Mouse (Mus musculus) NIH3T3 (cell line): ENCODE measurements at regions not wholly inside any gene's neighbourhood (a gene's known extent, or its start where the extent isn't known, plus 50 kb on each side); places are given as distances from the start of the nearest gene placed in this dataset.
A peak's percentile ranks its signal among the peaks of the same experiment; 100 is the strongest.
"Not testable (repeated sequence)": the region's sequence is repeated elsewhere in the genome, so short reads cannot be mapped to it uniquely, and the experiment has no call there.

Experiments used
- DNase-seq: peaks from one replicate; pipeline ENCODE4 v3.0.0-alpha.2; 2012; ENCODE audit warnings: low read depth

DNA sequence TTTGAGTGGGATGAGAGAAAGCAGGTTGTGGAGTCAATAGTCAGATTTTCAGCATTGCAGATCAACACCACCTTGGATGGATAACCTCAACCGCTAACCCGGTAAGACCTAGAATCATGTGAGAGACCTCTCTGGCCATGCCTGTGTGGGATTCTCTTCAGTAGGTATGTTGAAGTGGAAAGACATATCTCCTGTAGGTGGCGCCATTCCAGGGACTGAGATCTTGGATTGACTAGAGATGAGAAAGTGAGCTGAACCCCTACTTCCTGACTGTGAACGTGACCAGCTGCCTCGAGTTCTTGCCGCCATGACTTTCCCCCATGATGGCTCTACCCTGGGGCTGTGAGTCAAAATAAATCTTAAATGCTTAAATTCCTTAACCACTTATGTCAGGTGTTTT lies 102.7 kb downstream of the Eva1a start:
- DNase-seq, result no peak

GRCm38 (mm10) chr6:82150051-82150450 lies 109.2 kb downstream of the Eva1a start:
- peak; percentile 7 for DNase-seq

DNA sequence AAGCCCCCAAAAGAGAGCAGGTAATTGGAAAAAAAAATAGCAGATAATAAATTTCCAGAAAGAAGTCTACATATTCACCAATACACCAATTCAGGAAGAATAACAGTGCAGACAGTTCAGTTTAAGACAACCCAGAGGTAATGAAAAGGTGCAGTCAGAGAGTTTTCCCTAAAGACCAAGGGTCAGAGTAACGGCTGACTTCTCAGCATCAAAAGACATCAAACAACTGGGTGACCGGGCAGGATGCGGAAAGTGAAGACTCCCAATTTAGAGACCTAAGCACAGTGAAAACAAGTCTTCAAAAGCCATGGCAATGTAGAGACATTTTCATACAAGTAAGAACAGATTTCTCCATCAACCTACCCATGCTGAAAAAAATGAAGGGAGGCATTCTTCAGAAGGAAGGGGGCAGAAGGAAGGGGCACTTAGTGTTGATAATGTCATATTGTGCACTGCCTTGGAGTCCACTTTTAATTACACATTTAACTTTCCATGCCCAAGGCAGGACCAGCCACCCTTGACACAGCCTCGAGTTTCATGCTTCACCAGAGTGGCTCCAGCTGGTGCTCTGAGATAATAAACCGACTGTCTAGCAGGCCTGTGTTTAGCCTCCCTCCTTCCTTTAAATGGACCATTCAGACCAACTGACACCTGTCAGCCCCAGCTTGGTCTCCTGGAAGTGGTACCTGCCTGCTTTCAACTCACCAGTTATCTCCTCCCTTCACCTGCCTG lies 129.7 kb downstream of the Eva1a start:
- DNase-seq, result no peak

DNA sequence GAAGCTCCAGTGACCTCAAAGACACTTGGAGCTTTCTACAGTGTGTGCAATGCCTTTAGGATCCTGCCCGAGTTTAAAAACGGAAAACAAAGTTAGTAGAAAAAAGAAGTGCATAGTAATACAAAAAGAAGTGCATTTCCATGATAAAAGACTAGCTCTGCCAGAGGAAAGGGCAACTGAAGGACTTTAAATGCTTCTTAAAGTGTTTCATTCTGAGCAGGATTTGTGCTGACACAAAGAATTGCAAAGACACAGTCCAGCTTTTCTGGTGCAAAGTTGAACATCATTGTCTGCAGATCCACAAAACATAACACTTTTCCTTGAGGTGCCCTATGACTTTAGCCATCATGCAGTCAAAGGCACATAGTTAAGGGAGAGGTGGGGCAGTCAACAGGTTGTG lies 134.1 kb downstream of the Eva1a start:
- DNase-seq, result no peak

DNA sequence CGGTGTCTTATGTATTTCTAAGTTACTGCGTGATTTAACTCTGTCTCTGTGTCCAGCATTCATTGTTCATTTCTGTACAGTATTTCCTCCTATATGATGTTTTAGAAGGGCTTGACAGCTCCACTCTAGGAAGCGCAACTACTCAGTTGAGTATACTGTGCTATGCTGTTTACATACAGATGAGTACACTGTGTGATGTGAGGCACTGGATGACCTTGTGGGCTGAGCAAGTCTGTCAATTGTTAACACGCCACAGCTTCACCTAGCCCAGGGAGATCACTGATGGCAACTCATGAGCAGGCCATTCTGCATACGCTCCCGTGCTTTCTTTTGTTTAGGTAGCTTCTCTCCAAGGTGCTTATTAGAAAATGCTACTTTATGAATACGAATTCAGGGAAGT lies 159.3 kb downstream of the Eva1a start:
- DNase-seq, result no peak

DNA sequence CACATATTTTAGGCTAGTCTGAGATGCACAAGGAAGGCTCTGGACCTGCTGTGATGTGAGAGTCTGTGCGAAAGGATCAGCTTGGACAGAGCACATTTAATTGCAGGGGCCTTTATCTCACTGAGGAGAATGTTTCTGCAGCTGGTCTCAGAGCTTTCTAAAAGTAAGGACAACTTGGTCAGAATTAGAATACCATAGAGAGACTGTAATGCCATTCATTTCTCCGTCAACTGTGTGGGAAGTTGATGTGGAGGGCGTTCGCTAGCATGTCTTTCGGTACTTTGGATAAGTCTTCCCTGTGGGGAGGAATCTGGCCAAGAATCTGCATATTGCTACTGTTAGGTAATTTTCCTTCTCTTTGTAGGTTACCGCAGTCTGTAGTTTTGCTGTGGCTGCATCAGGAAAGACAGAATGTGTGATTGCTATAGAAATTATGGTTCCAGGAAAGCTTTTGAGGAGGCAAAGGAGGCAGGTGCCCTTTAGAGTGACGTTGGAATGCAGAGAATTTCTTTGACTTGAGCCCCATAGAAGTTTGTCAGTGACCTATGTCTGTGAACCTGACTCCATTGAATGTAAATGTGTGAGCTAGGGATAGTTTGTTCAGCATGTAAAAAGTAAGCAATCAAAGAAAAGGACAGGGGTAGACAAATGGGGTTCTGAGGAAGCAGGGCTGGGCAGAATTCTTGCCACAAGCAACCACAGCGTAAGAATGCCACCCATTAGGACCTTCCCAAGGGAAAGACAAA lies 164.2 kb downstream of the Eva1a start:
- DNase-seq, result no peak

DNA sequence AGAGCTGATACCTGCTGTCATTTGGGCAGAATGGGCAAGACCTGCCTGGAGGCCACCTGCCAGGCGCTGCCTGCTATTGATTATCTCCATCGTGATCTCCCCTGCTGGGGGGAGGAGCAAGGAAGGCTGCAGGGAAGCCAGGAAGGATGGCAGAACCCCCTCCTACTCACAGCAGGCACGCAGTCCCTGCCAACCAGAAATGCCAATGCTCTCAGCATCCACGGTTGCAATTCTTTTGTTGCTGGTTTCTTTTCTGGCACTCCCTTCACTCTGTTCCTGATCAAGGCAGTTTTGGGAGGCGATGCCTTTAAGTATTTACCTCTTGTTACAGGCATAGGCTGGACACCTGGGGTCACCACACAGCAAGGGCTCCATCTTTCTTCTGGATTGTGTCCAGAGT lies 164.3 kb upstream of the Tacr1 start:
- no peak for DNase-seq

DNA sequence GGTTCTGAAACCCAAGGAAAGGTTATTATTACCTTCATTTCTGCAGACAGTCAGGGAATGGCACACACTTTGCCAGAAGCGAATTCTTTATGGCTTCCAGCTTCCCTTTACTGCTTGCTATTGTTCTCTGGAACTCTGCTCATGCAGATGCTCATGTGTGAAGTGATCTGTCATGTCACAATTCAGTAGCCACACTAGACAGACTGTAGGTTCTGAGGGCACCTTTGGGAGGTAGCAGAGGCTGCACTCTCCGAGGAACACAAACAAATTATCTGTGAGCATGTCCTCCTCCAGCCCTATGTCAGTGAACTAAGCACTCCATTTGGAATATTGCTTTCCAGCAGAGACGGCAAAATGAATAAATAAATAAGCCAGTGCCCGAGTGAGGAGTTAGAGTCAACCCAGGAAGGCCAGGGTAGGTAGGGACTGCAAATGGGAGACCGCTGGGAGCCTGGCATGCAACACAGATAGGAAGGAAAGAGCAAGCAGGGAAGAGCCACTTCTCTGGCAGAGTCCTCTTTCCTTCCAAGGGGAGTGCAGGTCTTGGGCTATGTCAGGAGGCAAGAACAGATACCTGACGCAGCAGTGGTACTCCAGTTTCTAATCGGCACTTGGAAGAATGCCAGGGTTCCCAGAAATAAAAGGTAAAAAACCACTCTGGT lies 161.4 kb upstream of the Tacr1 start:
- no peak for DNase-seq

GRCm38 (mm10) chr6:82247652-82248051 lies 154.5 kb upstream of the Tacr1 start:
- DNase-seq, result not testable (repeated sequence)

GRCm38 (mm10) chr6:82284494-82284893 lies 117.6 kb upstream of the Tacr1 start:
- DNase-seq, result no peak

DNA sequence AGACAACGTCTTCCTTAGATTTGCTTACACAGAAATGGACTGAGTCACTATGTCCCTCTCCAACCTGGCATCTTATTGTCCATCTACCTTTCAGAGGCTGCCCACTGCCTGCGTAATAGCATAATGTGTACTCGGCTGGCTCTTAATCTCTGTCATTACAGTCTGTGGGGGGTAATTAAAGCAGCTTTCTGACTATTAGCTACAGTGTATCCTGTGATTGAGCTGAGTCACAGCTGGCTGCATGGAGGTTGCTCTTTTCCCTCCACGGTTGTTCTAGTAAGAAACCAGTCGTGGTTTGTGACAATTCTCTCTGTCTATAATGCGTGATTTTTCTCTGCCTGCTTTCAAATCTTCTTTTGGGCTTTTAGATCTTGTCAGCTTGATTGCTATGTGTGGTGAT lies 116.9 kb upstream of the Tacr1 start:
- DNase-seq, result no peak

DNA sequence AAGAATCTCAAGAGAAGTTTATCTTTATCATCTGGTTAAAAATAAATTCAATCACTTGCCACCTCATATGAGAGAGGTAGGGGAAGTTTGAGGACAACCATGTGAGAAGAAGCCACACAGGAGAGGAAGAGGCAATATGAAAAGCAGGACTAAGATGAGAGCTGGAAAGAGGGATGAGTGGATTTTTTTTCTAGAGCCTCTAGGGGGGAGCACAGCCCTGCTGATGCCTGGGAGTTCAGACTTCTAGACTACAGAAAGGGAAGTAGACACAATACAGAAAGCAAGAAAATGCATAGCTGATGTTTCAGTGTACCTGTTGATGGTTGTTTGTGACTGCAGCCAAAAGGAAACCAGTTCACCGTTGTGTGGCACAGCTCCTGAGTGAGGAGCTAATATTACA lies 108.6 kb upstream of the Tacr1 start:
- no peak for DNase-seq

DNA sequence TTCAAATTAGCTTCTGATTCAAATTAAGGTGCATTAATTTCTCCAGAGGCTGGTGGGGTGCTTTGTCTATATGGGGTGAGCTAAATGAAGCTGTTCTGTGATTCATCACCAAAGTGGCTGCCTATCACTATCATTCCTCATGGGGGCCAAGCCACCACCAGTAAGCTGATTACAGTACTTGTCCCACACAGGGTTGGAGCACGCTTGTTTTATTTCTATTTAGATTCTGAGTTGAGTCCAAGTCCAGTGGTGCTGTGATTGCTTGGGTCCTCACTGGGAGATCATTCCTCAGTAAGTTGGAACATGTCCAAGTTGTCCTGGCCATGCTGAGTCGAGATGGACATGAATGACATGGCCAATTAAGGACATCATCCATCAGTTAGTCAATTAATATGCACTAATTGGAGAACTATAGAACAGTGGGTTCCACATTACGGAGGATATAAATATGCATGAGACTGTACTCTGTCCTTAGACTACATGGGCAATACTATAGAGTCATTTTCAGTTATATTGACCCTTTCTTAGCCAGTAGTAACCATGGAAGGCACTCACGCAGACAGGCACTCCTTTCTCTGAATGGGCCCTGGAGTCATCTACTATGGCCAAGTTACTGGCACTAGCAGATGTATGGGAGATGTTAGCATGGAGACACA lies 105.3 kb upstream of the Tacr1 start:
- DNase-seq, result no peak

GRCm38 (mm10) chr6:82302241-82302640 lies 99.9 kb upstream of the Tacr1 start:
- DNase-seq, result not testable (repeated sequence)

DNA sequence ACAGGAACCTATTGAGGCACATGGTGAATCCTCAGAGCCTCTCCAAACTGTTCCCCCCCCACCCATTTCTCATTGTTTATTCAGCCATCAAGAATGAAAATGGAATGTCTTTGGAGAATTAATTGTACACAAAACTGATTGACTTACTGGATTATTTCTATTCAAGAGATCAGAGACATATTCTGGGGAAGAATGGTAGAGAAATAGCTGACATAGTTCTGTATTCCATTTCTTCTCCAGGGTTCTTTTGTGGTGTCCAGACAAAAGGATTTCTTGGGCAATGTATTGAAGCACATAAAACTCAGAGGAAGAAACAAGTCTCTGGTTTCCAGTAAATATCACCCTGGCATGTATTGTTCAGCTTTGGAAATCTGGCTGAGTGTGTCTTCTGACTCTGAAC lies 88.4 kb upstream of the Tacr1 start:
- no peak for DNase-seq
